Mouse (Mus musculus) cerebellum, adult 8-10 months (tissue): ENCODE data around the gene Dbnl.

Source experiments
- DNase-seq: peaks from one replicate; pipeline ENCODE4 v3.0.0; 2022

Gene Dbnl

GRCm38 (mm10) chr11:5840346-5840745 lies 52.1 kb downstream of the Dbnl start:
- DNase-seq: no peak

GRCm38 (mm10) chr11:5841751-5842150 lies 53.5 kb downstream of the Dbnl start:
- no peak for DNase-seq

GRCm38 (mm10) chr11:5843131-5843530 lies 54.8 kb downstream of the Dbnl start:
- no peak for DNase-seq

- no peak for DNase-seq
Observed at GRCm38 (mm10) chr11:5846639-5847345, 58.5 kb downstream of the Dbnl start.

GRCm38 (mm10) chr11:5848741-5849140 lies 60.5 kb downstream of the Dbnl start:
- no peak for DNase-seq

GRCm38 (mm10) chr11:5849316-5849715 lies 61.0 kb downstream of the Dbnl start:
- no peak for DNase-seq

- DNase-seq: no peak
Observed at GRCm38 (mm10) chr11:5850452-5850851, 62.2 kb downstream of the Dbnl start.
